Mouse (Mus musculus): Measurements from ENCODE around the gene Enc1.

- TF ChIP-seq EP300 (IDR thresholded peaks at IDR 0.05; ENCODE audit: insufficient read depth, low read depth, low read length), result no peak
- no peak for TF ChIP-seq POLR2A (IDR thresholded peaks at IDR 0.05; ENCODE audit: insufficient read depth, low read depth, low read length)
- TF ChIP-seq CTCF (IDR thresholded peaks at IDR 0.05), result no peak
Measured at GRCm38 (mm10) chr13:97245157-97245556, 4.3 kb downstream of the Enc1 start.

Measured in heart, adult 2 months (tissue).